Mouse (Mus musculus): ENCODE measurements around the gene Tmem59. TPM values are rescaled to one million over a fixed set of nuclear protein-coding genes. Genes with fewer than 3 reads are reported as not detected.

The Tmem59 gene
- total RNA-seq, 4 experiments from 2014 or later: 208 to 241 (median 220) TPM

GRCm38 (mm10) chr4:107179561-107179960, 1.4 kb downstream of the Tmem59 start:
- DNase-seq (ENCODE audit: low spot score in 2 of 2): no peak

GRCm38 (mm10) chr4:107180746-107181145, 2.5 kb downstream of the Tmem59 start:
- no peak for DNase-seq (ENCODE audit: low spot score in 2 of 2)

GRCm38 (mm10) chr4:107181866-107182265, 3.7 kb downstream of the Tmem59 start:
- DNase-seq (ENCODE audit: low spot score in 2 of 2): no peak

GRCm38 (mm10) chr4:107182796-107183195, 4.6 kb downstream of the Tmem59 start:
- no peak for DNase-seq (ENCODE audit: low spot score in 2 of 2)

GRCm38 (mm10) chr4:107183203-107183602, 5.0 kb downstream of the Tmem59 start:
- no peak for DNase-seq (ENCODE audit: low spot score in 2 of 2)

- no peak for DNase-seq (ENCODE audit: low spot score in 2 of 2)
Observed at GRCm38 (mm10) chr4:107185703-107186102, 7.5 kb downstream of the Tmem59 start.

- DNase-seq (ENCODE audit: low spot score in 2 of 2): no peak
Observed at GRCm38 (mm10) chr4:107193841-107194240, 15.6 kb downstream of the Tmem59 start.

- no peak for DNase-seq (ENCODE audit: low spot score in 2 of 2)
Observed at GRCm38 (mm10) chr4:107196454-107196853, 18.3 kb downstream of the Tmem59 start.

- DNase-seq (ENCODE audit: low spot score in 2 of 2): no peak
Observed at GRCm38 (mm10) chr4:107198072-107198471, 19.9 kb downstream of the Tmem59 start.

GRCm38 (mm10) chr4:107201779-107202178, 23.6 kb downstream of the Tmem59 start:
- DNase-seq (ENCODE audit: low spot score in 2 of 2): no peak

GRCm38 (mm10) chr4:107203001-107203400, 24.8 kb downstream of the Tmem59 start:
- no peak for DNase-seq (ENCODE audit: low spot score in 2 of 2)

GRCm38 (mm10) chr4:107207016-107207415, 28.8 kb downstream of the Tmem59 start:
- DNase-seq (ENCODE audit: low spot score in 2 of 2): no peak

GRCm38 (mm10) chr4:107208880-107209279, 30.7 kb downstream of the Tmem59 start, which contains the start of gene Ldlrad1:
Ldlrad1 (plus strand) TSS chr4:107209180.
- no peak for DNase-seq (ENCODE audit: low spot score in 2 of 2)

- no peak for DNase-seq (ENCODE audit: low spot score in 2 of 2)
Observed at GRCm38 (mm10) chr4:107210483-107211097, 32.4 kb downstream of the Tmem59 start.

- DNase-seq (ENCODE audit: low spot score in 2 of 2): peak in 1 of 2 experiments; percentile 27
Observed at GRCm38 (mm10) chr4:107211465-107211864, 33.3 kb downstream of the Tmem59 start.

GRCm38 (mm10) chr4:107211936-107212335, 33.7 kb downstream of the Tmem59 start:
- no peak for DNase-seq (ENCODE audit: low spot score in 2 of 2)

- no peak for DNase-seq (ENCODE audit: low spot score in 2 of 2)
Observed at GRCm38 (mm10) chr4:107213279-107214011, 35.2 kb downstream of the Tmem59 start.

- DNase-seq (ENCODE audit: low spot score in 2 of 2): no peak
Observed at GRCm38 (mm10) chr4:107217574-107217973, 39.4 kb downstream of the Tmem59 start.

GRCm38 (mm10) chr4:107221524-107221923, 43.3 kb downstream of the Tmem59 start:
- DNase-seq (ENCODE audit: low spot score in 2 of 2): no peak

- DNase-seq (ENCODE audit: low spot score in 2 of 2): peak in 1 of 2 experiments; percentile 14
Observed at GRCm38 (mm10) chr4:107223225-107224204, 45.3 kb downstream of the Tmem59 start.

GRCm38 (mm10) chr4:107226313-107226712, 48.1 kb downstream of the Tmem59 start:
- DNase-seq (ENCODE audit: low spot score in 2 of 2): no peak

GRCm38 (mm10) chr4:107232219-107232618, 54.0 kb downstream of the Tmem59 start:
- no peak for DNase-seq (ENCODE audit: low spot score in 2 of 2)
